Comparison of ENCODE assay signal across 9 mouse cellular contexts in genomic region chr16:20620751-20621190, GRCm38 (mm10). TPM values are rescaled to one million over a fixed set of nuclear protein-coding genes. Genes with fewer than 3 reads are reported as not detected.
A peak's percentile ranks its signal among the peaks of the same experiment; 100 is the strongest.
DNase-seq lines count a peak whose midpoint lies in the region; ATAC-seq and TF ChIP-seq lines count a peak whose summit lies in the region.
"Had no signal": no experiment of that assay in that cellular context is flagged by ENCODE, and none has a peak within 500 bp of the region (broad histone marks: within the 10 kb centered on the region; RNA-seq: fewer than 3 reads in every experiment).

No protein-coding gene starts in this region.

- TF ChIP-seq EP300 in ES-Bruce4 (IDR thresholded peaks at IDR 0.05; ENCODE audit: insufficient read depth, low read depth, low read length): no peak

- peak overlapping the region; percentile 55 for H3K4me3 ChIP-seq in ES-Bruce4 (ENCODE audit: low read depth, low read length)
- H3K4me3 ChIP-seq in embryonic facial prominence, embryonic 15.5 days (replicated peaks): peak overlapping the region; percentile 69
- peak overlapping the region; percentile 89 for H3K4me3 ChIP-seq in limb, embryonic 10.5 days
- peak overlapping the region; percentile 85 for H3K4me3 ChIP-seq in neural tube, embryonic 15.5 days (replicated peaks)

- H3K9me3 ChIP-seq in ES-Bruce4 (replicated peaks; ENCODE audit: control insufficient read depth, insufficient read depth, low read length, poor library complexity, severe bottlenecking): no peaks in the 10 kb centered on the region
- H3K9me3 ChIP-seq in embryonic facial prominence, embryonic 15.5 days (replicated peaks): no peaks in the 10 kb centered on the region
- H3K9me3 ChIP-seq in limb, embryonic 10.5 days (replicated peaks): no peaks in the 10 kb centered on the region
- H3K9me3 ChIP-seq in neural tube, embryonic 15.5 days (replicated peaks): no peaks in the 10 kb centered on the region

- no peaks in the 10 kb centered on the region for H3K4me1 ChIP-seq in ES-Bruce4 (ENCODE audit: control insufficient read depth, insufficient read depth, low read length)
- peaks cover 34% of the 10 kb centered on the region for H3K4me1 ChIP-seq in embryonic facial prominence, embryonic 15.5 days
- H3K4me1 ChIP-seq in limb, embryonic 10.5 days: peaks cover 37% of the 10 kb centered on the region
- H3K4me1 ChIP-seq in neural tube, embryonic 15.5 days: peaks cover 34% of the 10 kb centered on the region

- H3K27ac ChIP-seq in ES-Bruce4 (ENCODE audit: insufficient read depth, low read length): no peak overlapping the region
- 0 out of 2 replicates have a peak overlapping the region, but pooled peaks have one; percentile 17 for H3K27ac ChIP-seq in embryonic facial prominence, embryonic 15.5 days (replicated peaks)
- peak overlapping the region; percentile 87 for H3K27ac ChIP-seq in limb, embryonic 10.5 days
- H3K27ac ChIP-seq in neural tube, embryonic 15.5 days (replicated peaks): peak overlapping the region; percentile 97
- H3K27ac ChIP-seq: macrophage had no signal

- no peak for TF ChIP-seq CTCF in ES-Bruce4 (IDR thresholded peaks at IDR 0.05; ENCODE audit: low read depth, low read length)

- no peak for TF ChIP-seq POLR2A in ES-Bruce4 (IDR thresholded peaks at IDR 0.05; ENCODE audit: insufficient read depth, low read length)

- peak; percentile 5 for DNase-seq in kidney, adult 9 months
- DNase-seq in kidney, postnatal 25 days: no peak
- peak; percentile 72 for DNase-seq in limb, embryonic 10.5 days (ENCODE audit: low spot score)
- no peak for DNase-seq in cerebellum, adult 9-11 months
- no peak for DNase-seq in ovary, postnatal 14 days (ENCODE audit: low spot score)

- peak overlapping the region; percentile 99 for H3K4me2 ChIP-seq in embryonic facial prominence, embryonic 15.5 days (replicated peaks)
- peak overlapping the region; percentile 84 for H3K4me2 ChIP-seq in neural tube, embryonic 15.5 days

- H3K27me3 ChIP-seq in ES-Bruce4 (ENCODE audit: control insufficient read depth, insufficient read depth, low read length, poor library complexity, severe bottlenecking): no peaks in the 10 kb centered on the region
- H3K27me3 ChIP-seq in embryonic facial prominence, embryonic 15.5 days: peaks cover 27% of the 10 kb centered on the region
- H3K27me3 ChIP-seq in limb, embryonic 10.5 days (ENCODE audit: low read depth, poor library complexity, severe bottlenecking): peaks cover 48% of the 10 kb centered on the region
- no peaks in the 10 kb centered on the region for H3K27me3 ChIP-seq in neural tube, embryonic 15.5 days (replicated peaks)

- 0% methylated on average over 32 of the region's 32 CpGs for WGBS in embryonic facial prominence, embryonic 15.5 days
- 0% methylated on average over 32 of the region's 32 CpGs for WGBS in limb, embryonic 10.5 days
- under 1% methylated on average over 32 of the region's 32 CpGs for WGBS in neural tube, embryonic 15.5 days

- peak overlapping the region; percentile 94 for H3K9ac ChIP-seq in ES-Bruce4 (ENCODE audit: low read depth, poor library complexity, severe bottlenecking)
- peak overlapping the region; percentile 37; the same call in 1 of the 2 replicates for H3K9ac ChIP-seq in embryonic facial prominence, embryonic 15.5 days
- H3K9ac ChIP-seq in neural tube, embryonic 15.5 days (replicated peaks): peak overlapping the region; percentile 88

- no peaks in the 10 kb centered on the region for H3K36me3 ChIP-seq in ES-Bruce4 (ENCODE audit: control insufficient read depth, insufficient read depth, low read length, poor library complexity, severe bottlenecking)
- H3K36me3 ChIP-seq in embryonic facial prominence, embryonic 15.5 days: no peaks in the 10 kb centered on the region
- peaks cover 21% of the 10 kb centered on the region for H3K36me3 ChIP-seq in limb, embryonic 10.5 days
- H3K36me3 ChIP-seq in neural tube, embryonic 15.5 days: peaks cover 11% of the 10 kb centered on the region

- ATAC-seq in embryonic facial prominence, embryonic 15.5 days (ENCODE audit: insufficient number of reproducible peaks, low FRiP score, low TSS enrichment, low read depth): no peak
- peak; percentile 0; the same call in 1 of the 2 replicates for ATAC-seq in neural tube, embryonic 15.5 days (ENCODE audit: low FRiP score)

RNA-seq across cellular contexts. Expression of gene Camk2n2, which starts 0.3 kb away (rescaled TPM):
- polyA plus RNA-seq in ES-Bruce4 (2011; ENCODE audit: insufficient read depth, insufficient read length, low read depth, missing spikeins): 1.7 and 2.4 TPM in 2 replicates
- polyA plus RNA-seq in embryonic facial prominence, embryonic 15.5 days (2015; fragmentation: Nextera tagmentation; extraction: Ambion mirVana): 1.7 and 1.9 TPM in 2 replicates
- polyA plus RNA-seq in limb, embryonic 10.5 days (2016; fragmentation: Nextera tagmentation; extraction: Ambion mirVana): 0.50 and 0.79 TPM in 2 replicates
- polyA plus RNA-seq in neural tube, embryonic 15.5 days (2015; fragmentation: Nextera tagmentation; extraction: Ambion mirVana): 45.1 and 55.0 TPM in 2 replicates

RNA-seq across cellular contexts. Expression of gene Ece2, which starts 8.9 kb away (rescaled TPM):
- 3.4 and 3.6 TPM in 2 replicates for polyA plus RNA-seq in ES-Bruce4 (2011; ENCODE audit: insufficient read depth, insufficient read length, low read depth, missing spikeins)
- polyA plus RNA-seq in embryonic facial prominence, embryonic 15.5 days (2015; fragmentation: Nextera tagmentation; extraction: Ambion mirVana): 7.3 and 8.2 TPM in 2 replicates
- polyA plus RNA-seq in limb, embryonic 10.5 days (2016; fragmentation: Nextera tagmentation; extraction: Ambion mirVana): 1.9 and 2.6 TPM in 2 replicates
- polyA plus RNA-seq in neural tube, embryonic 15.5 days (2015; fragmentation: Nextera tagmentation; extraction: Ambion mirVana): 17.6 and 20.4 TPM in 2 replicates

RNA-seq across cellular contexts. Expression of gene Alg3, which starts 9.2 kb away (rescaled TPM):
- polyA plus RNA-seq in ES-Bruce4 (2011; ENCODE audit: insufficient read depth, insufficient read length, low read depth, missing spikeins): 36.7 and 39.3 TPM in 2 replicates
- 36.3 and 39.4 TPM in 2 replicates for polyA plus RNA-seq in embryonic facial prominence, embryonic 15.5 days (2015; fragmentation: Nextera tagmentation; extraction: Ambion mirVana)
- 54.5 and 62.4 TPM in 2 replicates for polyA plus RNA-seq in limb, embryonic 10.5 days (2016; fragmentation: Nextera tagmentation; extraction: Ambion mirVana)
- polyA plus RNA-seq in neural tube, embryonic 15.5 days (2015; fragmentation: Nextera tagmentation; extraction: Ambion mirVana): 39.6 and 40.0 TPM in 2 replicates

RNA-seq across cellular contexts. Expression of gene Gm49333, which starts 9.4 kb away (rescaled TPM):
- polyA plus RNA-seq in ES-Bruce4 (2011; ENCODE audit: insufficient read depth, insufficient read length, low read depth, missing spikeins): not detected in 2 replicates
- not detected in 2 replicates for polyA plus RNA-seq in embryonic facial prominence, embryonic 15.5 days (2015; fragmentation: Nextera tagmentation; extraction: Ambion mirVana)
- polyA plus RNA-seq in limb, embryonic 10.5 days (2016; fragmentation: Nextera tagmentation; extraction: Ambion mirVana): not detected in 2 replicates
- 0.13 TPM in 1 of 2 replicates, not detected in the other for polyA plus RNA-seq in neural tube, embryonic 15.5 days (2015; fragmentation: Nextera tagmentation; extraction: Ambion mirVana)
- polyA plus RNA-seq: macrophage had no signal

RNA-seq across cellular contexts. Expression of gene Eef1akmt4, which starts 9.4 kb away (rescaled TPM):
- polyA plus RNA-seq in ES-Bruce4 (2011; ENCODE audit: insufficient read depth, insufficient read length, low read depth, missing spikeins): 9.4 and 10.8 TPM in 2 replicates
- polyA plus RNA-seq in embryonic facial prominence, embryonic 15.5 days (2015; fragmentation: Nextera tagmentation; extraction: Ambion mirVana): 29.2 and 31.3 TPM in 2 replicates
- polyA plus RNA-seq in limb, embryonic 10.5 days (2016; fragmentation: Nextera tagmentation; extraction: Ambion mirVana): 48.1 and 56.1 TPM in 2 replicates
- 8.4 and 14.8 TPM in 2 replicates for polyA plus RNA-seq in neural tube, embryonic 15.5 days (2015; fragmentation: Nextera tagmentation; extraction: Ambion mirVana)

Comparison
In these comparisons a context has a peak if more than half of its experiments do, and no peak if none do; other contexts are left out.
1. DNase-seq: peak in kidney, adult 9 months (single experiment) and limb, embryonic 10.5 days (single experiment); none in kidney, postnatal 25 days (0 of 2), cerebellum, adult 9-11 months (single experiment) and ovary, postnatal 14 days (single experiment).
2. H3K9ac ChIP-seq: peak in every context shown above with its lines; median percentile 94 in ES-Bruce4; 88 in neural tube, embryonic 15.5 days; 37 in embryonic facial prominence, embryonic 15.5 days.
3. RNA of gene Camk2n2, which starts 0.3 kb away (polyA plus RNA-seq): 45.1 to 55.0 TPM in neural tube, embryonic 15.5 days; 1.7 to 2.4 TPM in ES-Bruce4, 1.7 to 1.9 TPM in embryonic facial prominence, embryonic 15.5 days and 0.50 to 0.79 TPM in limb, embryonic 10.5 days; every median in the first group is over 10 times any median in the second.
4. Peak in every context shown above with its lines, with median percentiles within 50 percentile points of each other: H3K4me3 ChIP-seq.